Mouse (Mus musculus) T-helper 17 cell (primary cell): ENCODE measurements at regions not wholly inside any gene's neighbourhood (a gene's known extent, or its start where the extent isn't known, plus 50 kb on each side); places are given as distances from the start of the nearest gene placed in this dataset.

Experiments
- in situ Hi-C, 2 experiments: fragments of 300-600 bp; cut with MboI, MseI; formaldehyde crosslinking; loops; 1 replicate in 1 of 2; 2 replicates in 1 of 2; pipeline ENCODE4 v1.15.1; 2025; ENCODE audit warnings: high pct_unique_total_duplicates in 2 of 2

GRCm38 (mm10) chr10:68943239-68943638 lies 208.0 kb upstream of the Rhobtb1 start:
- in situ Hi-C loops: no loop called here

GRCm38 (mm10) chr10:68956539-68956938 lies 194.7 kb upstream of the Rhobtb1 start:
- in situ Hi-C loops: no loop called here

DNA sequence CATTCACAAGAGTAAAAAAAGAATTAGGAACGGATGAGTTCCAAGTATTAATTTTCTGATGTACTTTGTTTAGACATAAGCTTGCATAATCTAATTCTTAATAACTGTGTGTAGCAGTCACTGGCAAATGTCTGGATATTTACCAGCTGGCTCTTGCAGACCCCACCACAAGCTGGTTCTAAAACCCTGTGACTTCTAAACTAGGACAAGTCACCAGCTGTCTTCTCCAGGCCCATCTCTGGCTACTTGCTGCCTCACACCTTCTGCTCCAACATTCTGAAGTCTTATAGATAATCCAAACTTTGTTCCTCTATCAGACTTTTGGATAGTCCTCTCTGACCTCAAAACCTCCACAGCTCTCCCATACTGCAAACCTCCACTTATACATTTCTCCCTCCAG lies 189.9 kb upstream of the Rhobtb1 start:
- in situ Hi-C loops: no loop called here

GRCm38 (mm10) chr10:68963090-68963489 lies 188.1 kb upstream of the Rhobtb1 start:
- in situ Hi-C loops: no loop called here

DNA sequence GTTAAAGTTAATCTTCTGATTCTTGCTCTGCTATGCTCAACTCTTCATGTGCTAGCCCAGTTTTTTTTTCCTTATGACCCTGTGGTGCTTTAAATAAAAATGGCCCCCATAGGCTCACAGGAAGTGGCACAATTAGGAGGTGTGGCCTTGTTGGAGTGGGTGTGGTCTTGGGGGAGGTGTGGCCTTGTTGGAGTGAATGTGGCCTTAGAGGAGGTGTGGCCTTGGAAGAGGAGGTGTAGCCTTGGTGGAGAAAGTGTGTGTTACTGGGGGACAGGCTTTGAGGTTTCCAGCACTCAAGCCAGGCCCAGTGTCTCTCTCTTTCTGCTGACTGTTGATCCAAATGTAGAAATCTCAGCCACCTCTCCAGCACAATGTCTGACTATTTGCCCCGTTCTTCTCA lies 186.0 kb upstream of the Rhobtb1 start:
- in situ Hi-C loops: no loop called here

- in situ Hi-C loops: no loop called here
These were observed 183.0 kb upstream of the Rhobtb1 start for GRCm38 (mm10) chr10:68967976-68968968.

DNA sequence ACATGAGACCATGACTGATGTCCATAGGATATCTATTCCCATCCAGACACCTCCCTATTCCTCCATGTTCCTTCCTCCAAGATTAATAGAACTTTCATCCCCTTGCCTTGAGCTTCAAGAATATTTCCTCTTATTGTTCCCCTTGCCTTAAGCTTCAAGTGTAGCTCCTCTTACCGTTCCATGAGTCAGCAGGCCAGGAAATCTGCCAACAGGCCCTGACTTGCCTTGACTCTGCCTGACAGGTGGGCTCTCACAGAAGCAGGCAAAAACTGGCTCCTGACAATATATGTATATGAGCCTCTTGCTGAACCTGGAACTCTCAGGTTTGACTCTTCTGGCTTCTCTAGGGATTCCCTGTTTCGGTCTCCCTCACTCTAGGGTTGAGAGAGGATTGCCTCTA lies 180.7 kb upstream of the Rhobtb1 start:
- in situ Hi-C loops: no loop called here

DNA sequence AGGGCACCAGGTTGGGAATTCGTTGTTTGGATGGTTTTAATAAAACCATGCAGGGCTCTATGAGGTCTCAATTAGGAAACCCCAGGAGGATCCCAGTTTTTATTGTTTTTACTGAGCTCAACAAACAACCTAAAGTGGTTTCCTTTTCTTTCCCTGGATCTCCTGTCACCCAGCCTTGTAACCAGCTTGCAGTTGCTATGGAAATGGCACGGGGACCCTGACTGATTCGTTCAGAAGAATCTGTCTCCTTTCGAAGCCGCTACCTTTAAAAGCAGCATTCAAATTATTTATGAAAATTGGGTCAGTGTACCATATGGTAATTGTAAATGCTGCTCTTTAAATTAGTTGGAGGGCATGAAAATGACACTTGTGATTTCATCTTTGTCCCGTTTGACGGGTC lies 176.5 kb upstream of the Rhobtb1 start:
- in situ Hi-C loops: no loop called here

- in situ Hi-C loops: no loop called here
These were observed 174.7 kb upstream of the Rhobtb1 start for GRCm38 (mm10) chr10:68976443-68977025.

GRCm38 (mm10) chr10:68978115-68978514 lies 173.1 kb upstream of the Rhobtb1 start:
- in situ Hi-C loops: no loop called here

DNA sequence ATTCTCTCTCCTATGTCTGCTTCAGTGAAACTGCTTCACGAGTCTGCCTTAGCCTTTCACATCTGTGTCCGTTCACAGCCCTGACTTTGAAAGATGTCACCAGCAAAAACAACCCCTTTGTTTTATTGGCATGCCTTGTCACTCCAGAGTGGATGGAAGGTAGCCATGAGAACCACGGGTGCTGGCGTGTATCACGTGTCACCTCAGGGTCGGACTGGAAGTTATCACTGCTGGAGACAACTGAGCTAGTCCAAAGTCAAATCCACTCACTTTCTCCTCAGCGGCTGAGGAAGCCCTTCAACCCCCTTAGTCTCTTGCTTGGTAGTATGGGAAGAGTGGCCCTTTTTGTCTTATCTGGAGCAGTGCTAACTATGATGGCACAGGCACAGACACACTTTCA lies 171.3 kb upstream of the Rhobtb1 start:
- in situ Hi-C loops: no loop called here

GRCm38 (mm10) chr10:68982288-68982687 lies 168.9 kb upstream of the Rhobtb1 start:
- in situ Hi-C loops: no loop called here

DNA sequence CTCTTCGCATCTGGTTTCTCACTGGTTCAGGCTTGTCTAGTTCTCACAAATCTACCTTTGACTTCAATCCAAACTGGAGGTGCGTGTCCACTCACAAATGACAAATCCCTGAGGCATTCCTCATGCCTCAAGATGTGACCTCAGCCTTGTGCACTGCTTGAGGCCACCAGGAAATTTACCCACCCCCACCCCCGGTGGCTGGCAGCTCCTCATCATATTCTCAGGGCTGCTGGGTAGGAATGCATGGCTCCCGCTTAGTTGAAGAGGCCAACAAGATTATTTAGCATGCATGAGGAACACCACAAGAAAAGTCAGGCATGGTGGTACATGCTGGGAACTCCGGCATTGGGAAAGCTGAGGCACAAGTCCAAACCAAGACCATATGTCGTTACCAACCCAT lies 160.7 kb upstream of the Rhobtb1 start:
- in situ Hi-C loops: no loop called here

DNA sequence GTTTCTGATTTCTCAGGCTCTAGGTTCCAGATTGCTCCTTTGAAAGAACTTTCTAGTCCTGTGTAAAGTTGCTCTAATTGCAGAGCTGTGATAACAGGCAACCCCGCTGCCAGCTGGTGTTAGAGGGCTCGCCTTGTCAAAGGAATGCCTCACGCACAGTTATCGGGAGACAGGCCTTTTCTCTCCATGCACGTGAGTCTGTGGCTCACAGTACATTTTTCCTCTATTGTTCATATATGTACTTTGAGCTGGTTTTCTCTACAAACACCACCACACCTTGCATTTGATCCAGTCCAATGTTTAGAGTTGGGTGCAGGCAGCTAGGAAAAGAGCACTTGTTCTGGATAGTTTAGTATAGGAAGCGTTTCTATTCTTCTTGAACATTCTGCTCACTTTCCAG lies 151.6 kb upstream of the Rhobtb1 start:
- in situ Hi-C loops: loop anchor here in 1 of 2 experiments (10.0 kb wide), 1 partner anchor 1035 kb away; no protein-coding TSS in a partner anchor

GRCm38 (mm10) chr10:69001654-69002435 lies 149.4 kb upstream of the Rhobtb1 start:
- in situ Hi-C loops: loop anchor here in 1 of 2 experiments (10.0 kb wide), 1 partner anchor 1037 kb away; no protein-coding TSS in a partner anchor

DNA sequence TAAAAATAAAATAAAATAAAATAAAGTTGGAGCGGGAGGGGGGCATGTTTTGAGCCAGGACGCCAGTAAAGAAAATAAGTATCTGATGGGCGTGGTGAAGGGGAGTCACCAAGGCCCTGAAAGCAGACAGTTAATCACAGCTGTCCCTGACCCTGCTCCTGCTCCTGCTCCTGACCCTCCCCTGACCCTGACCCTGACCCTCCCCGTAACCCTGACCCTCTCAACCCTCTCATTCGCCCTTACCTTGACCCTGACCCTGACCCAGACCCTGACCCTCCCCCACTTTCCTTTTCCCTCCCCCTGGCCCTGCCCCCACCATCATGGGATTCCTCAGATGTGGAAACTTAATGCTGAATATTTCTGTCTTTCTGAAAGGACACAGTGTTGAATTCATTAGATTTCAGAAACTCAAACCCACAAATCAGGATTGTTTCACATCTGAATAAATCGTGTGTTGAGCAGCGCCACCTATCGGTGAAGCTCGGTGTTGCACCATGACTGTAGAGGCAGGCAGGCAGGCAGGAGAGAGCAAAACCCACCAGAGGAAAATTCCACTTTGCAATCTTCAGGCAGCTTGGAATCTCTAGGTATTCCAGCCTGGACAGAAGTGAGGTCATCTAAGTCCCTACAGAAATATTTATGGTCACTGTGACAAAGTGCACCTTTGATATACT lies 145.9 kb upstream of the Rhobtb1 start:
- in situ Hi-C loops: loop anchor here in 1 of 2 experiments (10.0 kb wide), 1 partner anchor 1041 kb away; no protein-coding TSS in a partner anchor

DNA sequence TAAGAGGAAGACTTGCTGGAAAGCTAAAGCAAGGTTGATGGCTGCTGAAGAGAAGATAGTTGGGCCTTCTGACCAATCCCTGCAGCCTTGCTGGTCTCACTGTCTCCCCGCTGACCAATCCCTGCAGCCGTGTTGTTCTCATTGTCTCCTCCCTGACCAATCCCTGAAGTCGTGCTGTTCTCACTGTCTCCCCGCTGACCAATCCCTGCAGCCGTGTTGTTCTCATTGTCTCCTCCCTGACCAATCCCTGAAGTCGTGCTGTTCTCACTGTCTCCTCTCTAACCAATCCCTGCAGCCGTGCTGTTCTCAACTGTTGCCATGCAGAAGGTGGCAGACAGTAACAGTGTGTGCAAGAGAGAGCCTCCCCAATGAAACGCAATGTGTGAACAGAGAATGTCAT lies 142.6 kb upstream of the Rhobtb1 start:
- in situ Hi-C loops: loop anchor here in 1 of 2 experiments (10.0 kb wide), 1 partner anchor 1044 kb away; no protein-coding TSS in a partner anchor

DNA sequence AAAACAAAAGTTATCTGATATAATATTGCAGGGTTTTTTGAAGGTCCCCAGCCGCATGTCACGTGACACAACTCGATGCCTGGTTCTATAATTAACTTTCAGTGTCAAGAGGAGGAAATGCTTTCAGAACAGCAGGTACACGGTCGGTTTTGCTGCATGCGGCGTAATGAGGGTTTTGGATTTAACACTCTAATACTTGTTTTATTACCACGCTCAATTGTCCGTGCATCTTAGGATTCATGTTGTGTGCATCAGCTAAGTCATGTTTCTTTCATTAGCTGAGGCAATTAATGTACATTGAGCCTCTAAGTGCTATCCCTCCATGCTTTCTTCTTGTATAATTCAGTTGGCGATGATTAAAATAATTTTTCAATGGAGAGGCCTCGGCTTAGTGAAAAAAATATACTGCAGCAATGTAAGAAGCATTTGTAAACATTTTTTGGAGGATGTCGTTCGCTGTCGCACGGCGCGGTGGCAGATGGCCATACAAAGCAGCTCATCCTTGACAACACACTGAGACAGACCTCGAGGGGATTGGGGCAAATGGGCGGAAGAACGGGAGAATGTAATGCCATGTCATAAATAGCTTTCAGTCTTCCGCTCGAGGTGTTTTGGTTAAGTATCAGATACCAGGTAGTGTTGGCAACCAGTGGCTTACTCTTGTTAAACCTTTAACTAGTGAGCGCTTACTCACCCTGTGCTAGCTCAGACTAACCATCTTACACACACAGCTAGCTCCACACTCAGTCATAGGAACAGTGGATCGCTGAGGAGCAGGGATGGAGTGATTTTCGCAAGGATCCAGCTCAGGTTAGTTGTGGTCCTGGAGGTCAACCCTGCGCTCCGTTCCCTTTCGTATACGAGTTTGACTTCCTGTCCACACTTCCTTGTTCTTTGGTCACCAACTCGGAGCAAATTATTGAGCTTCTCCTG lies 130.2 kb upstream of the Rhobtb1 start:
- in situ Hi-C loops: no loop called here

DNA sequence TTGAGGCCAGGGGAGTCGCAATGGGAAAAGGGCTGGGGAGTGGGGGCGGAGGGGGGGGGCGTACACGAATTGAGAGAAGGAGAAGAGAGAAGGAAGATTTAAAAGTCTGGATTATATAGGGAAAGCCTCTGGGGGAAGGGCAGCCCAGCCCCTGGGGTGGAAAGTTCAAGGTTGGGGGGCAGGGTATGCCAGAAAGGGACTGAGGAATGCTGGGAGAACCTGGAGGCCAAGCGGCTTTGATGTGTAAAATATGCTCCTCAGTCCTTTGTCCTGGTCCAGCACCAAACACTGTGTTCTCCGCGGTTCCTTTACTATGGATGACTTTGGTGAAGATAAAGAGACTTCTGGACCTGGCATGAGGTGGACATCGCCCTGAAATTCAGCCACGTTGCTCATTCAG lies 117.8 kb upstream of the Rhobtb1 start:
- in situ Hi-C loops: no loop called here
